Mouse (Mus musculus) B cell, adult 2 months (primary cell): ENCODE measurements around the gene 6430628N08Rik.

Experiments used
- DNase-seq, 2 experiments: peaks; one replicate each; pipeline ENCODE4 v3.0.0; 2022

6430628N08Rik gene

DNA sequence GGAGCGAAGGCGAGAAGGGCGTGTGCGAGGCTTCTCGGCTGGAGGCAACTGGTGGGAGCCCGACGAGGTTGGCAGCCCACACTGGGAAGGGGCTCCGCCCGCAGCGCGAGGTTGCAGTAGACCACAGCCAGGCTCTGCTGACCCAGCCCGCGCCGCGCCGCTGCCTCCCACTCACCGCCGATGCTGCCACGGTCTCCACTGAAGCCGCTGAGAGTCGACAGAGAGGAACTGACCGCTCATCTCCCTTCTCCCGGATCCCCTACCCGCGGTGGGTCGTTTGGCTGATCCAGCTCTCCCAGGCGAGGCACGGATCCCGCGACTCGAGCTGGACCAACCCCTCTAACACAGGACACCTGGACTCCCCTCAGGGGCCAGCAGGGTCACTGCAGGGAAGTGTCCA, at the start of gene 6430628N08Rik:
Gene 6430628N08Rik, plus strand, starts transcription at position 113 of the 400 bp plus-strand sequence.
- DNase-seq = no peak

DNA sequence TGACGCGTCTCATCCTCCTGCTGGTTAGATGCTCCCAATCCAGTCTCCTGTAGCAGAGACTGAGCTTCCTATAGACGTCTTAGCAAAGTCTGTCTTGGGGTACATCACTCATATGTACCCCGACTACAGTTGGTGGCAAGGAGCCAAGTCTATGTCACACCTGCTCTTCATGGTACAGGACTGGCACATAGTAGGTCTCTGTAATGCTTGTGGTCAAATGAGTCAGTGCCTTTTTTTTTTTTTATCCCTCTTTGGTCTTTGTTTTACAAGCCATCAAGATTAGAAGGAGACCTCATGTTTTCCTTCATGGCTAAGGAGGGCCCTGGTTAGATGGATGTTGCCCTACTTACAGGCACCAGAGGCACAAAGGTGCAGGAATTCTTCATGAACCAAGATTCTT, 49.6 kb upstream of the 6430628N08Rik start:
- DNase-seq = no peak

GRCm38 (mm10) chr4:115846656-115847055, 43.8 kb upstream of the 6430628N08Rik start:
- DNase-seq = no peak

GRCm38 (mm10) chr4:115847377-115847776, 43.1 kb upstream of the 6430628N08Rik start:
- DNase-seq = peak; percentile 19 to 31

DNA sequence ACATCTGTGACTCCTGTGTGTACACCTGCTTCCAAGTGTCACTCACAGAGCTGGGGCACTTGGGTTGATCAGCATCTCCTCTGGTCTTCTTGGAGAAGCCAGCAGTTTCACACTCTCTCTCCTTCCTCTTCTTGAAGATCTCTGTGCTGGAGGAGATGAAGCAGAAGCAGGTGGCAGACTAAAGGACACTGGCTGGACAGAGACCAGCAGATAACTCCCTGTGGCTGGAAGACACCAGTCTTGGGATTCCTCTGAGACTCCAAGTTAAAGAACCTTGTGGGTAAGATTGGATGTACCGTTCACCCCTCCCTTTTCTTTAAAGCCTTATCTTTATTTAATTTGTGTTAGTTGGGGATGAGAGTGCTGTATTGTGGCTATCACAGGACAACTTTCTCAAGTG, 42.4 kb upstream of the 6430628N08Rik start:
- DNase-seq = no peak

- no peak for DNase-seq
Observed at GRCm38 (mm10) chr4:115848990-115849677, 41.3 kb upstream of the 6430628N08Rik start.

DNA sequence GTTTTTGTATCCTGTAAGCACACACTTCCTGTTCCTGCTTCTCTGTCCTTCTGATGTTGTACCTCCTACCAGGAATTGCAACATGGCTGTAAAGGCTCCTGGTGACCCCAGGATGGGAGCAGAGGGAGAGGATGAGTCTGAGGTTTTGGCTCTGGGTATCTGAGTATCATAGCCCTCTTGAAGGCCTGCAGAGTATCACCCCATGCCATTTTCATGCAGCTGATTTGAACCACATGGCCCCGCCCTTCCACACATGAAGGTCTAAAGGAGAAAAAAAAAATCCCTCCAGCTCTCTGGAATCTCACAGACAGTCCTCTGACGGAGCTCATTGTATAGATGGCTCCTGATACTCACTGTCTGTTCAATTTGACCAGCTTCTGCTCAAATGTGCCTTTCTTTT, 40.4 kb upstream of the 6430628N08Rik start:
- no peak for DNase-seq

GRCm38 (mm10) chr4:115850631-115851030, 39.8 kb upstream of the 6430628N08Rik start:
- DNase-seq = no peak

DNA sequence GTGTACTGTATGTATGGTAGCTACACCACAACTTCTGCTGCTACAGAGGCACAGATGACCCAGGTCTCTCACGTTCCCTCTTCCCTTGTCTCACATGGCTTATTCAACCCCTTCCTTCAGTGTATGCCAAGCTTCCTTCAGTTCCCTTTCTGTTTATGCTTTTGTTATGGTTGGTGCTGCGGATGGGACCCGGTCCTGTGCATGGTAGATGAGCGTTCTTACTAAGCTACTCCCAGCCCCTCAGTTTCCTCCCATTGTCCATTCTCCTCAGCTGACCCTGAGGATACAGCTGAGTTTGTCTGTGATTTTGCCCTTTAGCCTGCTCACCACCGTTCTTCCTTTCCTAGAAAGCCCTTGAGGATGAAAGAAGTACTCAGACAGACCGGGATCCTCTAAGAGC, 38.9 kb upstream of the 6430628N08Rik start:
- DNase-seq = no peak

GRCm38 (mm10) chr4:115855100-115855499, 35.4 kb upstream of the 6430628N08Rik start:
- DNase-seq = no peak

GRCm38 (mm10) chr4:115855609-115856008, 34.9 kb upstream of the 6430628N08Rik start:
- no peak for DNase-seq

GRCm38 (mm10) chr4:115856282-115856681, 34.2 kb upstream of the 6430628N08Rik start:
- no peak for DNase-seq

DNA sequence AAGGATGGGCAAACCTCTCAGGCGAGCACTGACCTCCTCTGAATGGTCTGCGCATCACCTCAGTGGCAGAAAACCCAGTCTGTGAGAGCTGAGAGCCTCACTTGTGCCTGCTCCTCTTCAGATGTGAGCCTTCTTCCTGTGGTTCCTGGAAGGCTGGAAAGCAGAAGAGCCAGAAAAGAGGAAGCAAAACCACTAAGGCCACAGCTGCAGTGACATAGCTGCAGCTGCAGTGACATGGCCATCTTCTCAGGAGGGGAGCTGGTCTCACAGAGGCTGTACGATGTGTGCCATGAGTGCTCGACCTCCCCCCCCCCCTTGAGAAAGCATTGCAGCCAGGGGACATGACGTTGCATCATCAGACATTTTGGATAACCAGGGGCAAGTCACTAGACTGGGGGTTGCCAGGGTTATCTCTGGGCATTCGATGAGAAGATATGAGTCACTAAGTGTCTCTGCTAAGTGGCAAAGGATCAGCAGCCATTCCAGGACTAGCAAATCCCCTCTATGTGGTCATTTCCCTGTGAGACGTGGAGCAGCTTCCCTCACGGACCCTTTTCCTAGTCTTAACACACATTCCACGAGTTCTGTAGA, 33.1 kb upstream of the 6430628N08Rik start:
- peak; percentile 9 to 12 for DNase-seq

- no peak for DNase-seq
Observed at GRCm38 (mm10) chr4:115863352-115863751, 27.1 kb upstream of the 6430628N08Rik start.

- DNase-seq = no peak
Observed at GRCm38 (mm10) chr4:115863880-115864279, 26.6 kb upstream of the 6430628N08Rik start.

GRCm38 (mm10) chr4:115869512-115870210, 20.8 kb upstream of the 6430628N08Rik start:
- DNase-seq = no peak

DNA sequence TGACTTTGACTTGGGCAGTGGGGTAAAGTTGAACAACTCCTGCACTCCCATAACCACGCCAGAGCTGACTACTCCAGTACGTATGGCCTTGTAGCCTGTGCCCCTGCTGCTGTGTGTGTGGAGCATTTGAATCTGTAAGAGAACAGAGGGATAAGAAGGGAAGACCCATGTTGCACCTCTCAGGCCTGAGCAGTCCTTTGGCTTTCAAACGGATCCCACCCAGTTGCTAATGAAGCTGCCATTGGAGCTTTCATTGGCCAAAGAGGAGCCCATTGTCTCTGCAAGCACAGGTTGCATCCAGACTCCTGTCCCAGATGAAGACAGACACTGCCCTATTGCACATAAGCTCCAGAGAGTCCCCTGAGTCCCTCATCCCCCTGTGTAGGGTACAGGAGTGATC, 17.2 kb upstream of the 6430628N08Rik start:
- no peak for DNase-seq

DNA sequence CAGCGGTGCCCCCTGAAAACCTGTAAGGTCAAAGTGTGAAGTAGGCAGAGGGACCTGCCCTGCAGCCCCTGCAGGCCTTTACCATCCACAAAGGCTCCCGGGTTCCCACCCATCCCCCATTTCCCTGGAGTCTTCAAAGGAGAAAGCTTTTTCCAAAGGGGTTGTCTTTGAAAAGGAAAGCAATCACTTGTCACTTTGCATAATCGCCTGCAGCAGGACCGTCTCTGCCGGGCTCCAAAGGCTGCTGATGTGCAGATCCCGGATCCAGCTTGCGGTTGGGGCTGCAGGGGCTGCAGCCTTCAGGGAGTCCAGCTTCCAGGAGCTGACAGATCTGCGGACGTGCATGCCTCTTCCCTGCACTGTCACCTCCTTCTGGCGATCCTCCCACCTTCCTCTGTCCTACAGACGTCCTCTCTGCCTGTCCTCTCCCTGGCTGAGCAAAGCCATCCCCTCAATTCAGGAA, 12.2 kb upstream of the 6430628N08Rik start:
- DNase-seq = no peak

GRCm38 (mm10) chr4:115878828-115879227, 11.6 kb upstream of the 6430628N08Rik start:
- DNase-seq = no peak

DNA sequence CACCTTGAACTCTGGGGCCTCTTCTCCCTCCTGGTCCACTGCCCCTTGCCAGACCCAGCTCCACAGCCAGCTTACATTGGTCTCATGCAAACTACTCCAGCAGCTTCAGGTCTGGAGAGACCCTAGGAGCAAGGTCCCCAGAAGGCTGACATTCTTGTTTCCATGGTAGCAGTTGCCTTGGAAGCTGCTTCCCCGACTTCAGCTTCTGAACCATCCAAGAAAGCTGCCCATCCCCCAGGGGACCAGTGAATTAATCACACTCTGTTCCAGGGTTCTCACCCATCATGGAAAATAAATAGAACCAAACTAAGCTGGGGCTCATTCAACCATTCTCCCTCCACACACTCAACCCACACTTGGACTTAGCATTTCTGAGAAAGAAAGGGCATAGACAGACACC, 9.3 kb upstream of the 6430628N08Rik start:
- DNase-seq = no peak

DNA sequence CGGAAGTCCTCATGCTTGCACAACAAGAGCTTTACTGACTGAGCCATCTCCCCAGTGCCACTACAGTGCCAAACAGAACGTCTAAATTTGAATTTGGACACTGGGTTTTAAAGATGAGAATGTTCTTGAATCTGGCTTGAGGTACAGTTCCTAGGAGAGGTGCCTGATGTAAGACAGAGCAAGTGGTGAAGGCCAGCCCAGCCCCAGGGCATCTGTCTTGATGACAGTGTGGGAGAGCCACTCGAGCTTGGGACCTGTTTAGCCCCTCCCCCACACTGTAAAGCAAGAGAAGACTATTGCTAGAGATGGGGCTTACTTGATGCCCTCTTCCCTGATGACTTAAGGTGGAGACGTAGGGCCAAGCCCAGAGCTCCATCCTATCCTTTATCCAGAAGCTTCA, 8.3 kb upstream of the 6430628N08Rik start:
- DNase-seq = no peak

GRCm38 (mm10) chr4:115884022-115884421, 6.4 kb upstream of the 6430628N08Rik start, which contains the start of gene Kncn:
TSS of gene Kncn (plus strand) at chr4:115884400.
- DNase-seq = no peak

GRCm38 (mm10) chr4:115885846-115886245, 4.6 kb upstream of the 6430628N08Rik start:
- no peak for DNase-seq

DNA sequence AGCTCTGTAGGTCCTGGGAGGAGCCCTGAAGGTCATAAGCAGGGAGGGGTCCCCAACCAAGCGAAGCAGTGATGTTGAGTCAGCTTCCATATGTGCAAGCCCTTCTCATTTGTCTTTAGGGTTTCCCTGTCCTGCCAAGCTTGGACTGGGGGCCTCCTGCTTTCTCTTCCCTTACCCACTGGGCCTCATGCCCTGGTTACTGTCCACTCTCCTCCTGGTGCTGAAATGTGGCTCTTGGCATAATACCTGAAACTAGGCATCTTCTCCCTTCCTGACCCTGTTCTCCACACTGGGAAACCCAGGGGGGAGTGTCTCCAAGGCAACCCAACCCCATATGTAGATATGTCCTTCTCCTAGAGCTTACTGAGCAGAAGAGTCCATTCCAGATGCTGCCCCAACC, 3.6 kb upstream of the 6430628N08Rik start:
- DNase-seq = no peak
